Comparison of ENCODE assay signal across 32 mouse cellular contexts in genomic region chr11:75968761-75969160, GRCm38 (mm10). TPM values are rescaled to one million over a fixed set of nuclear protein-coding genes. Genes with fewer than 3 reads are reported as not detected.
"Had no signal": no experiment of that assay in that cellular context is flagged by ENCODE, and none has a peak within 500 bp of the region (broad histone marks: within the 10 kb centered on the region; RNA-seq: fewer than 3 reads in every experiment).

No protein-coding gene starts in this region.

- ATAC-seq: hindbrain, embryonic 16.5 days; hindbrain, postnatal 0 days; inflammation-experienced regulatory T-cells, adult 6 months; intestine, embryonic 15.5 days; intestine, embryonic 16.5 days; intestine, postnatal 0 days had no signal

- H3K9me3 ChIP-seq: heart, embryonic 10.5 days; heart, embryonic 12.5 days; heart, embryonic 13.5 days; heart, embryonic 15.5 days; hindbrain, embryonic 10.5 days; hindbrain, embryonic 12.5 days; hindbrain, embryonic 13.5 days; hindbrain, embryonic 15.5 days; intestine, embryonic 15.5 days; kidney, embryonic 15.5 days had no signal

- H3K27me3 ChIP-seq: intestine, embryonic 15.5 days had no signal

- DNase-seq: heart, adult 18-20 months; heart, adult 2 months; heart, postnatal 10 days; heart, postnatal 14 days; heart, postnatal 36 days; heart, postnatal 4 days; kidney, adult 11 months; kidney, postnatal 14 days; kidney, postnatal 25 days; kidney, postnatal 4 days; layer of hippocampus, adult 9-11 months; layer of hippocampus, postnatal 36 days had no signal

- H3K4me3 ChIP-seq: heart, adult 2 months; heart, embryonic 10.5 days; heart, embryonic 12.5 days; heart, embryonic 13.5 days; heart, embryonic 15.5 days; hindbrain, embryonic 10.5 days; hindbrain, embryonic 12.5 days; hindbrain, embryonic 13.5 days; hindbrain, embryonic 15.5 days; intestine, embryonic 15.5 days; kidney, embryonic 15.5 days; layer of hippocampus, adult 2 months had no signal

- H3K9ac ChIP-seq: heart, embryonic 12.5 days; heart, embryonic 13.5 days; heart, embryonic 15.5 days; hindbrain, embryonic 12.5 days; hindbrain, embryonic 13.5 days; hindbrain, embryonic 14.5 days; hindbrain, embryonic 15.5 days; intestine, embryonic 15.5 days; kidney, embryonic 15.5 days had no signal

- H3K4me2 ChIP-seq: heart, embryonic 11.5 days; heart, embryonic 12.5 days; heart, embryonic 13.5 days; heart, embryonic 15.5 days; hindbrain, embryonic 12.5 days; hindbrain, embryonic 13.5 days; hindbrain, embryonic 14.5 days; hindbrain, embryonic 15.5 days; intestine, embryonic 15.5 days; kidney, embryonic 15.5 days had no signal

- H3K36me3 ChIP-seq: heart, embryonic 10.5 days; heart, embryonic 12.5 days; heart, embryonic 13.5 days; heart, embryonic 15.5 days; hindbrain, embryonic 10.5 days; hindbrain, embryonic 12.5 days; hindbrain, embryonic 13.5 days; hindbrain, embryonic 15.5 days; intestine, embryonic 15.5 days; kidney, embryonic 15.5 days had no signal

- H3K27ac ChIP-seq: heart, adult 2 months; heart, embryonic 10.5 days; heart, embryonic 13.5 days; heart, embryonic 15.5 days; hindbrain, embryonic 10.5 days; hindbrain, embryonic 12.5 days; hindbrain, embryonic 13.5 days; hindbrain, embryonic 14.5 days; hindbrain, embryonic 15.5 days; hindbrain, postnatal 0 days; intestine, embryonic 15.5 days; kidney, embryonic 15.5 days; kidney, postnatal 0 days; layer of hippocampus, adult 2 months had no signal

RNA-seq across cellular contexts. Expression of gene 1700016K19Rik, which starts 31.0 kb away (rescaled TPM):
- polyA plus RNA-seq: heart, embryonic 10.5 days; heart, embryonic 11.5 days; heart, embryonic 13.5 days; heart, postnatal 0 days; intestine, postnatal 0 days had no signal
